In the genomic region with DNA sequence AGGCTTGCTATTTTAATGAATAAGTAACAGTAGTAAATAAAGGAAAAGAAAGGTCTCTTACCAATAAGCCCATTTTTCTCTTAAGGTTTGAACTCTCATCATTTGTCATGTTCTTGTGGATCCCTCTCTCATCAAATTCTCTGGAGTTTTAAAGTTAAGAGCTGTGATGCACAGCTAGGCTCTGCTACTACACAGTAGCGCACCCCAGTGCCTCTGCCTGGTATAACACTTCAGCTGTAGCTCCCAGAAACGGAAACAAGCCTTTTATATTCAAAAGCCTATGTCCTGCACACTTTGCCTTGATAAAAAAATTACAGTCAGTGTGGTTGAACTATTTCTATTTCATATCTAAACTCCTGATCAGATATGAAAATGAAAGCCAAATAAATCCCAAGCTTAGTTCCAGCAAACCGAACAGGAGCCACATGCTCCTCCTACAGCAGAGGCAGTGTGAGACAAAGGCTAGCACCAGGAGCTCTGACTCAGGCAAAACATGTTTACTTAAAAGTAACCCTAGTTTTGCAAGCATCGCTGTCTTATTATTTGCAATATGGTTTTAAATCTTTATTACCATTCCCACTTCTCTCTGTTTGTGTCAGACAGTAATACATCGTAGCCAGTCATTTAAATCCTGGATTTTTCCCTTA, we compare ENCODE assay signal across 8 mouse cellular contexts.
DNase-seq lines count a peak whose midpoint lies in the region; ATAC-seq and TF ChIP-seq lines count a peak whose summit lies in the region.

No protein-coding gene starts in this region.

- 35% methylated on average over 5 of the region's 5 CpGs for WGBS in liver, adult 2 months
- 39% methylated on average over 5 of the region's 5 CpGs for WGBS in liver, embryonic 11.5 days
- 28% methylated on average over 5 of the region's 5 CpGs for WGBS in midbrain, embryonic 11.5 days

- no peak overlapping the region for H3K4me2 ChIP-seq in liver, embryonic 11.5 days
- H3K4me2 ChIP-seq in midbrain, embryonic 11.5 days, result no peak overlapping the region

- no peak for ATAC-seq in liver, embryonic 11.5 days (replicated peaks; ENCODE audit: low FRiP score)
- ATAC-seq in midbrain, embryonic 11.5 days (ENCODE audit: low FRiP score), result peak; percentile 74; the same call in 1 of the 2 replicates

- H3K4me3 ChIP-seq in liver, adult 2 months (ENCODE audit: insufficient read depth, low read depth, low read length), result no peak overlapping the region
- no peak overlapping the region for H3K4me3 ChIP-seq in liver, embryonic 11.5 days (ENCODE audit: low read depth, low read length)
- H3K4me3 ChIP-seq in midbrain, embryonic 11.5 days (ENCODE audit: low read depth, low read length), result no peak overlapping the region

- H3K4me1 ChIP-seq in liver, adult 2 months (ENCODE audit: control insufficient read depth, insufficient read depth, low read length), result no peaks in the 10 kb centered on the region
- H3K4me1 ChIP-seq in liver, embryonic 11.5 days (replicated peaks; ENCODE audit: control insufficient read depth, insufficient read depth, low read length), result no peaks in the 10 kb centered on the region
- no peaks in the 10 kb centered on the region for H3K4me1 ChIP-seq in midbrain, embryonic 11.5 days (ENCODE audit: control insufficient read depth, insufficient read depth, low read length)

- no peak for TF ChIP-seq POLR2A in liver, adult 2 months (IDR thresholded peaks at IDR 0.05; ENCODE audit: extremely low read depth, insufficient read depth, low read length)

- no peaks in the 10 kb centered on the region for H3K36me3 ChIP-seq in liver, adult 2 months (ENCODE audit: control insufficient read depth, insufficient read depth, low read length)
- no peaks in the 10 kb centered on the region for H3K36me3 ChIP-seq in liver, embryonic 11.5 days (ENCODE audit: control insufficient read depth, insufficient read depth, low read length)
- H3K36me3 ChIP-seq in midbrain, embryonic 11.5 days (ENCODE audit: control insufficient read depth, insufficient read depth, low read length), result no peaks in the 10 kb centered on the region

- H3K27ac ChIP-seq in liver, adult 2 months (replicated peaks; ENCODE audit: insufficient read depth, low read depth, low read length), result no peak overlapping the region
- no peak overlapping the region for H3K27ac ChIP-seq in liver, embryonic 11.5 days (ENCODE audit: low read depth, low read length)
- H3K27ac ChIP-seq in midbrain, embryonic 11.5 days (ENCODE audit: low read depth, low read length), result no peak overlapping the region

- no peaks in the 10 kb centered on the region for H3K79me2 ChIP-seq in liver, adult 2 months (ENCODE audit: control insufficient read depth, insufficient read depth, low read length)

- H3K9me3 ChIP-seq in liver, embryonic 11.5 days (ENCODE audit: control insufficient read depth, low read length), result no peaks in the 10 kb centered on the region
- no peaks in the 10 kb centered on the region for H3K9me3 ChIP-seq in midbrain, embryonic 11.5 days (ENCODE audit: control insufficient read depth, low read length)

- peak; percentile 33; the same call in 1 of the 2 replicates for TF ChIP-seq CTCF in liver, adult 2 months (IDR thresholded peaks at IDR 0.05; ENCODE audit: low read depth, low read length)

- H3K27me3 ChIP-seq in liver, adult 2 months (ENCODE audit: control insufficient read depth, insufficient read depth, low read length), result no peaks in the 10 kb centered on the region
- no peaks in the 10 kb centered on the region for H3K27me3 ChIP-seq in liver, embryonic 11.5 days (replicated peaks; ENCODE audit: control insufficient read depth, insufficient read depth, low read length)
- no peaks in the 10 kb centered on the region for H3K27me3 ChIP-seq in midbrain, embryonic 11.5 days (ENCODE audit: control insufficient read depth, insufficient read depth, low read length)

- H3K9ac ChIP-seq in liver, adult 2 months (ENCODE audit: low read depth, low read length), result no peak overlapping the region
- H3K9ac ChIP-seq in liver, embryonic 11.5 days (ENCODE audit: low read depth, low read length), result no peak overlapping the region
- no peak overlapping the region for H3K9ac ChIP-seq in midbrain, embryonic 11.5 days (ENCODE audit: low read length)

- DNase-seq in liver, adult 2 months (ENCODE audit: extremely low read depth, low read depth, low spot score), result peak; percentile 1
- no peak for DNase-seq in liver, embryonic 11.5 days (ENCODE audit: low spot score)
- DNase-seq in cerebellum, adult 9-10 months, result peak; percentile 7
- peak; percentile 42 to 49 for DNase-seq in frontal cortex, postnatal 25 days (ENCODE audit: low spot score in 2 of 2)
- peak; percentile 14 to 51 for DNase-seq in layer of hippocampus, adult 8-10 months (ENCODE audit: low spot score in 2 of 2)
- peak; percentile 90 for DNase-seq in midbrain, embryonic 11.5 days (ENCODE audit: low spot score, missing footprints)
- no peak for DNase-seq in c-Kit-positive CD71-positive TER-119-positive erythroid progenitor cells, embryonic 14.5 days (ENCODE audit: low spot score)
- no peak for DNase-seq in spleen, postnatal 4 days (ENCODE audit: low spot score in 2 of 2)

Comparison
In these comparisons a context has a peak if more than half of its experiments do, and no peak if none do; other contexts are left out.
1. DNase-seq: peak in liver, adult 2 months (single experiment), cerebellum, adult 9-10 months (single experiment), frontal cortex, postnatal 25 days (2 of 2), layer of hippocampus, adult 8-10 months (2 of 2) and midbrain, embryonic 11.5 days (single experiment); none in liver, embryonic 11.5 days (single experiment), c-Kit-positive CD71-positive TER-119-positive erythroid progenitor cells, embryonic 14.5 days (single experiment) and spleen, postnatal 4 days (0 of 2).